ENCODE assay signal across 17 mouse cellular contexts in the genomic region with DNA sequence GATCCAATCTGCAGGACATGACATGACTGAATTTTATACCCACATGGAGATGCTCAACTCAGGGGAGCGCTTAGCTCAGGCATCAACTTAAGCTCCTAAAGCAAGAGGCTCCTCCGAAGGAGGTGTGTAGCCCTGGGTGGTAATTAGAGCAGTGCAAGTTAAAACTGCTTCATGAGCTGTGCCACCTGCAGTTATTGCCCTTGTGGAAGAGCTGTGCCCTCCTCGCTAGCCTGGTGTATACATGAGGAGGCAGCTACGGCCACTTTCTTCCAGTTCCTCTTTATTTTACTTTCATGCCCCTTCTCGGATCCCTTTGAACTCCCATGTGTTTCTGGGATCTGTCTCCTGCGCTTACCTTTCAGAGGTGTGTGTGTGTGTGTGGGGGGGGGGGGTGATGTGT.
A peak's percentile ranks its signal among the peaks of the same experiment; 100 is the strongest.
DNase-seq lines count a peak whose midpoint lies in the region; ATAC-seq lines count a peak whose summit lies in the region.
"Had no signal": no experiment of that assay in that cellular context is flagged by ENCODE, and none has a peak within 500 bp of the region (broad histone marks: within the 10 kb centered on the region; RNA-seq: fewer than 3 reads in every experiment).

No protein-coding gene starts in this region.

- H3K36me3 ChIP-seq in kidney, embryonic 14.5 days (ENCODE audit: control insufficient read depth, insufficient read depth, low read length), result no peaks in the 10 kb centered on the region
- no peaks in the 10 kb centered on the region for H3K36me3 ChIP-seq in neural tube, embryonic 15.5 days
- no peaks in the 10 kb centered on the region for H3K36me3 ChIP-seq in intestine, embryonic 16.5 days (ENCODE audit: control insufficient read depth, insufficient read depth, low read length)
- no peaks in the 10 kb centered on the region for H3K36me3 ChIP-seq in splenic B cell, adult 2 months (ENCODE audit: control insufficient read depth, insufficient read depth, low read length, poor library complexity, severe bottlenecking)
- no peaks in the 10 kb centered on the region for H3K36me3 ChIP-seq in limb, embryonic 10.5 days
- H3K36me3 ChIP-seq in forebrain, embryonic 13.5 days (ENCODE audit: poor library complexity, severe bottlenecking), result no peaks in the 10 kb centered on the region
- H3K36me3 ChIP-seq: limb, embryonic 12.5 days had no signal

- 66% methylated on average over 6 of the region's 6 CpGs for WGBS in kidney, embryonic 14.5 days
- 67% methylated on average over 6 of the region's 6 CpGs for WGBS in neural tube, embryonic 15.5 days
- 61% methylated on average over 6 of the region's 6 CpGs for WGBS in intestine, embryonic 16.5 days
- 71% methylated on average over 6 of the region's 6 CpGs for WGBS in limb, embryonic 10.5 days
- 79% methylated on average over 6 of the region's 6 CpGs for WGBS in forebrain, embryonic 13.5 days

- peak; percentile 64; the same call in 1 of the 2 replicates for ATAC-seq in kidney, embryonic 14.5 days (ENCODE audit: low FRiP score, low TSS enrichment)
- peak; percentile 24; the same call in 1 of the 2 replicates for ATAC-seq in neural tube, embryonic 15.5 days (ENCODE audit: low FRiP score)
- peak; percentile 40 for ATAC-seq in intestine, embryonic 16.5 days
- ATAC-seq in forebrain, embryonic 13.5 days, result no peak
- ATAC-seq: forebrain, postnatal 0 days had no signal

- DNase-seq in kidney, postnatal 14 days, result no peak
- no peak for DNase-seq in neural tube, embryonic 10.5 days (ENCODE audit: extremely low spot score, low spot score)
- peak; percentile 11 for DNase-seq in splenic B cell, adult 2 months (ENCODE audit: low read depth, low spot score)
- no peak for DNase-seq in limb, embryonic 10.5 days (ENCODE audit: low spot score)
- DNase-seq: cerebellum, postnatal 25 days; forebrain, postnatal 0 days; heart, postnatal 10 days; kidney, postnatal 25 days; lung, postnatal 14 days; thymus, postnatal 4 days had no signal

- no peak overlapping the region for H3K4me2 ChIP-seq in kidney, embryonic 14.5 days (replicated peaks; ENCODE audit: low read depth, low read length)
- H3K4me2 ChIP-seq in neural tube, embryonic 15.5 days, result no peak overlapping the region
- H3K4me2 ChIP-seq in intestine, embryonic 16.5 days (ENCODE audit: low read depth, low read length), result no peak overlapping the region
- no peak overlapping the region for H3K4me2 ChIP-seq in forebrain, embryonic 13.5 days
- H3K4me2 ChIP-seq: limb, embryonic 12.5 days; midbrain, embryonic 11.5 days had no signal

- H3K27ac ChIP-seq in kidney, embryonic 14.5 days (ENCODE audit: low read depth, low read length), result no peak overlapping the region
- H3K27ac ChIP-seq in neural tube, embryonic 15.5 days (replicated peaks), result no peak overlapping the region
- peak overlapping the region; percentile 51 for H3K27ac ChIP-seq in intestine, embryonic 16.5 days (ENCODE audit: low read length)
- no peak overlapping the region for H3K27ac ChIP-seq in limb, embryonic 10.5 days
- no peak overlapping the region for H3K27ac ChIP-seq in forebrain, embryonic 13.5 days
- H3K27ac ChIP-seq: limb, embryonic 12.5 days had no signal

- no peaks in the 10 kb centered on the region for H3K9me3 ChIP-seq in kidney, embryonic 14.5 days (ENCODE audit: control insufficient read depth, low read length)
- H3K9me3 ChIP-seq in neural tube, embryonic 15.5 days (replicated peaks), result no peaks in the 10 kb centered on the region
- no peaks in the 10 kb centered on the region for H3K9me3 ChIP-seq in intestine, embryonic 16.5 days (ENCODE audit: control insufficient read depth, low read length)
- H3K9me3 ChIP-seq in limb, embryonic 10.5 days (replicated peaks), result no peaks in the 10 kb centered on the region
- no peaks in the 10 kb centered on the region for H3K9me3 ChIP-seq in forebrain, embryonic 13.5 days (replicated peaks)
- H3K9me3 ChIP-seq: G1E; limb, embryonic 12.5 days had no signal

- no peaks in the 10 kb centered on the region for H3K27me3 ChIP-seq in kidney, embryonic 14.5 days (ENCODE audit: control insufficient read depth, insufficient read depth, low read length)
- H3K27me3 ChIP-seq in neural tube, embryonic 15.5 days (replicated peaks), result no peaks in the 10 kb centered on the region
- no peaks in the 10 kb centered on the region for H3K27me3 ChIP-seq in intestine, embryonic 16.5 days (replicated peaks; ENCODE audit: control insufficient read depth, insufficient read depth, low read length)
- no peaks in the 10 kb centered on the region for H3K27me3 ChIP-seq in splenic B cell, adult 2 months (ENCODE audit: control insufficient read depth, insufficient read depth, low read length, poor library complexity, severe bottlenecking)
- no peaks in the 10 kb centered on the region for H3K27me3 ChIP-seq in limb, embryonic 10.5 days (ENCODE audit: low read depth, poor library complexity, severe bottlenecking)
- no peaks in the 10 kb centered on the region for H3K27me3 ChIP-seq in forebrain, embryonic 13.5 days
- H3K27me3 ChIP-seq: limb, embryonic 12.5 days had no signal

- H3K4me3 ChIP-seq in kidney, embryonic 14.5 days (ENCODE audit: low read length), result no peak overlapping the region
- H3K4me3 ChIP-seq in neural tube, embryonic 15.5 days (replicated peaks), result no peak overlapping the region
- no peak overlapping the region for H3K4me3 ChIP-seq in intestine, embryonic 16.5 days (ENCODE audit: low read length)
- H3K4me3 ChIP-seq in limb, embryonic 10.5 days, result no peak overlapping the region
- no peak overlapping the region for H3K4me3 ChIP-seq in forebrain, embryonic 13.5 days
- H3K4me3 ChIP-seq: limb, embryonic 12.5 days had no signal

- H3K4me1 ChIP-seq in kidney, embryonic 14.5 days (ENCODE audit: control insufficient read depth, insufficient read depth, low read length), result no peaks in the 10 kb centered on the region
- peaks cover 10% of the 10 kb centered on the region for H3K4me1 ChIP-seq in neural tube, embryonic 15.5 days
- H3K4me1 ChIP-seq in intestine, embryonic 16.5 days (ENCODE audit: control insufficient read depth, insufficient read depth, low read length), result peaks cover 9% of the 10 kb centered on the region
- H3K4me1 ChIP-seq in limb, embryonic 10.5 days, result peaks cover 7% of the 10 kb centered on the region
- H3K4me1 ChIP-seq in forebrain, embryonic 13.5 days, result no peaks in the 10 kb centered on the region

- no peak overlapping the region for H3K9ac ChIP-seq in kidney, embryonic 14.5 days (ENCODE audit: low read depth, low read length)
- H3K9ac ChIP-seq in neural tube, embryonic 15.5 days (replicated peaks), result no peak overlapping the region
- H3K9ac ChIP-seq in intestine, embryonic 16.5 days (ENCODE audit: low read depth, low read length), result no peak overlapping the region
- H3K9ac ChIP-seq in forebrain, embryonic 13.5 days, result no peak overlapping the region
- H3K9ac ChIP-seq: forebrain, postnatal 0 days; limb, embryonic 12.5 days had no signal
